Comparison of ENCODE assay signal across 8 mouse cellular contexts in the genomic region with DNA sequence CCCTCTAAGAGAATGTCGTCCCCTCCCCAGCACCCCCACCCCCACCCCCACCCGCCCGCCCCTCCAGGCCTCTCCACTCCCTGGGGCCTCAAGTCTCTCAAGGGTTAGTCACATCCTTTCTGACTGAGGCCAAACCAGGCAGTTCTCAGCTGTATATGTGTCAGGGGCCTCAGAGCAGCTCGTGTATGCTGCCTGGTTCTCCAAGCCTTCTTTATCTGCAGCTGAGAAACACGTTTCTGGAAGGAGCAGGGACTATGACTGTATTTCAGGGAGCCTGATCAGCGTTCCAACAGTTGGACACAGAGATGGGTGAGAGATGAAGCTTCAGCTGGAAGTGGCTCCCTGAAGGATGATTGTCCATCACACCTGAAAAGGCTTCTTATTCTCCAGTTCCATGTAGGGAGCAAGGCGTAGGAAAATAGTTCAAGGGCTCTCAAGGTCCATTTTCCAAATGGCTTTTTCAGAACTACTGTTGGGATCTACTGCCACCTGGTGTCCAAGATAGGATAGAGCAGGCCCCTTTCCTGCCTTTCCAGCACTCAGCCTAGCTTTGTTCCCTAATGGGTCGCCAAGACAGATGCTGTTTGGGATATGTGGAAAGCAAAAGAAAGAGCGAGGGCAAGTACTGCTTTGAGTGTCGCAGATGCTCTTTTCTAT. TPM values are rescaled to one million over a fixed set of nuclear protein-coding genes. Genes with fewer than 3 reads are reported as not detected.
DNase-seq lines count a peak whose midpoint lies in the region; ATAC-seq and TF ChIP-seq lines count a peak whose summit lies in the region.

No protein-coding gene starts in this region.

- H3K4me3 ChIP-seq in embryonic facial prominence, embryonic 15.5 days (replicated peaks) = no peak overlapping the region
- H3K4me3 ChIP-seq in heart, embryonic 11.5 days (ENCODE audit: low read depth, low read length) = no peak overlapping the region
- H3K4me3 ChIP-seq in liver, embryonic 14.5 days (ENCODE audit: insufficient read depth in 1 of 2, low read depth in 2 of 2, low read length in 2 of 2) = no peak overlapping the region
- H3K4me3 ChIP-seq in neural tube, embryonic 12.5 days = no peak overlapping the region
- H3K4me3 ChIP-seq in testis, adult 2 months (ENCODE audit: control insufficient read depth, low read depth, low read length) = no peak overlapping the region

- no peak for TF ChIP-seq EP300 in liver, embryonic 14.5 days (IDR thresholded peaks at IDR 0.05; ENCODE audit: low read depth)

- H3K9me3 ChIP-seq in embryonic facial prominence, embryonic 15.5 days (replicated peaks) = no peaks in the 10 kb centered on the region
- no peaks in the 10 kb centered on the region for H3K9me3 ChIP-seq in heart, embryonic 11.5 days (replicated peaks; ENCODE audit: control insufficient read depth, low read length)
- no peaks in the 10 kb centered on the region for H3K9me3 ChIP-seq in liver, embryonic 14.5 days (ENCODE audit: control insufficient read depth, low read length)
- no peaks in the 10 kb centered on the region for H3K9me3 ChIP-seq in neural tube, embryonic 12.5 days

- no peak overlapping the region for H3K9ac ChIP-seq in embryonic facial prominence, embryonic 15.5 days
- H3K9ac ChIP-seq in heart, embryonic 11.5 days (ENCODE audit: low read depth, low read length) = peak overlapping the region; percentile 22; the same call in 1 of the 2 replicates
- H3K9ac ChIP-seq in liver, embryonic 14.5 days (replicated peaks) = no peak overlapping the region
- no peak overlapping the region for H3K9ac ChIP-seq in neural tube, embryonic 12.5 days

- 15% methylated on average over 9 of the region's 10 CpGs for WGBS in embryonic facial prominence, embryonic 15.5 days
- WGBS in heart, embryonic 11.5 days (ENCODE audit: insufficient replicate concordance) = 18% methylated on average over 10 of the region's 10 CpGs
- WGBS in liver, embryonic 14.5 days (ENCODE audit: insufficient replicate concordance) = 31% methylated on average over 10 of the region's 10 CpGs
- 22% methylated on average over 10 of the region's 10 CpGs for WGBS in neural tube, embryonic 12.5 days

- peak; percentile 59 to 64 for DNase-seq in B cell, adult 2 months
- DNase-seq in adrenal gland, postnatal 14 days = peak; percentile 70
- peak; percentile 78 for DNase-seq in kidney, postnatal 10 days
- DNase-seq in liver, embryonic 14.5 days (ENCODE audit: low read depth in 3 of 3, low spot score in 3 of 3) = peak; percentile 24 to 38 (median 31)

- TF ChIP-seq POLR2A in testis, adult 2 months (IDR thresholded peaks at IDR 0.05; ENCODE audit: control insufficient read depth, low read depth, low read length) = no peak

- H3K27me3 ChIP-seq in embryonic facial prominence, embryonic 15.5 days = no peaks in the 10 kb centered on the region
- no peaks in the 10 kb centered on the region for H3K27me3 ChIP-seq in heart, embryonic 11.5 days (ENCODE audit: control insufficient read depth, insufficient read depth, low read length)
- H3K27me3 ChIP-seq in liver, embryonic 14.5 days (ENCODE audit: control insufficient read depth, insufficient read depth, low read length) = no peaks in the 10 kb centered on the region
- no peaks in the 10 kb centered on the region for H3K27me3 ChIP-seq in neural tube, embryonic 12.5 days (replicated peaks)
- no peaks in the 10 kb centered on the region for H3K27me3 ChIP-seq in testis, adult 2 months (ENCODE audit: control insufficient read depth, insufficient read depth, low read length)

- H3K36me3 ChIP-seq in embryonic facial prominence, embryonic 15.5 days = no peaks in the 10 kb centered on the region
- H3K36me3 ChIP-seq in heart, embryonic 11.5 days (ENCODE audit: control insufficient read depth, insufficient read depth, low read length) = no peaks in the 10 kb centered on the region
- H3K36me3 ChIP-seq in liver, embryonic 14.5 days (replicated peaks; ENCODE audit: control insufficient read depth, insufficient read depth, low read depth) = no peaks in the 10 kb centered on the region
- no peaks in the 10 kb centered on the region for H3K36me3 ChIP-seq in neural tube, embryonic 12.5 days
- no peaks in the 10 kb centered on the region for H3K36me3 ChIP-seq in testis, adult 2 months (ENCODE audit: control insufficient read depth, insufficient read depth, low read length)

- peak; percentile 83 for TF ChIP-seq CTCF in liver, embryonic 14.5 days (IDR thresholded peaks at IDR 0.05; ENCODE audit: low read depth)
- peak; percentile 24; the same call in 1 of the 2 replicates for TF ChIP-seq CTCF in testis, adult 2 months (IDR thresholded peaks at IDR 0.05; ENCODE audit: control insufficient read depth, insufficient read depth, insufficient replicate concordance, low read depth, low read length)

- no peak for ATAC-seq in embryonic facial prominence, embryonic 15.5 days (ENCODE audit: insufficient number of reproducible peaks, low FRiP score, low TSS enrichment, low read depth)
- no peak for ATAC-seq in heart, embryonic 11.5 days (replicated peaks; ENCODE audit: insufficient number of reproducible peaks, low FRiP score, low TSS enrichment)
- no peak for ATAC-seq in liver, embryonic 14.5 days (ENCODE audit: insufficient read depth)
- ATAC-seq in neural tube, embryonic 12.5 days (ENCODE audit: low FRiP score, low read depth) = no peak

- H3K4me2 ChIP-seq in embryonic facial prominence, embryonic 15.5 days (replicated peaks) = peak overlapping the region; percentile 15; the same call in 1 of the 2 replicates
- H3K4me2 ChIP-seq in heart, embryonic 11.5 days = peak overlapping the region; percentile 29; the same call in 1 of the 2 replicates
- H3K4me2 ChIP-seq in liver, embryonic 14.5 days (ENCODE audit: low read depth) = no peak overlapping the region
- H3K4me2 ChIP-seq in neural tube, embryonic 12.5 days (replicated peaks) = peak overlapping the region; percentile 20; the same call in 1 of the 2 replicates

- H3K4me1 ChIP-seq in embryonic facial prominence, embryonic 15.5 days = no peaks in the 10 kb centered on the region
- H3K4me1 ChIP-seq in heart, embryonic 11.5 days (ENCODE audit: control insufficient read depth, insufficient read depth, low read length) = no peaks in the 10 kb centered on the region
- H3K4me1 ChIP-seq in liver, embryonic 14.5 days (replicated peaks; ENCODE audit: control insufficient read depth in 2 of 2, insufficient read depth in 2 of 2, low read length in 1 of 2) = peaks cover 0 to 13% of the 10 kb centered on the region in 2 experiments; a peak in 2 of 4 replicates
- H3K4me1 ChIP-seq in neural tube, embryonic 12.5 days = no peaks in the 10 kb centered on the region
- H3K4me1 ChIP-seq in testis, adult 2 months (ENCODE audit: control insufficient read depth, insufficient read depth, low read length) = no peaks in the 10 kb centered on the region

- peak overlapping the region; percentile 51 for H3K27ac ChIP-seq in embryonic facial prominence, embryonic 15.5 days (replicated peaks)
- 0 out of 2 replicates have a peak overlapping the region, but pooled peaks have one; percentile 35 for H3K27ac ChIP-seq in heart, embryonic 11.5 days (ENCODE audit: low read depth, low read length)
- H3K27ac ChIP-seq in liver, embryonic 14.5 days = no peak overlapping the region
- no peak overlapping the region for H3K27ac ChIP-seq in neural tube, embryonic 12.5 days
- H3K27ac ChIP-seq in testis, adult 2 months (ENCODE audit: control insufficient read depth, insufficient read depth, low read depth, low read length) = no peak overlapping the region

RNA-seq across cellular contexts. Expression of a gene that starts 30.5 kb away (rescaled TPM):
- 10.6 and 15.0 TPM in 2 replicates for total RNA-seq in adrenal gland, postnatal 14 days (2021)
- polyA plus RNA-seq in embryonic facial prominence, embryonic 15.5 days (2015; fragmentation: Nextera tagmentation; extraction: Ambion mirVana) = 11.6 and 12.8 TPM in 2 replicates
- polyA plus RNA-seq in heart, embryonic 11.5 days (2014; fragmentation: Nextera tagmentation; extraction: Ambion mirVana) = 2.3 and 3.6 TPM in 2 replicates
- 0.03 and 0.06 TPM in 2 replicates for polyA plus RNA-seq in liver, embryonic 14.5 days (2012; rRNA removed)
- 0.05 and 0.08 TPM in 2 replicates for polyA plus RNA-seq in liver, embryonic 14.5 days (2014; fragmentation: Nextera tagmentation; extraction: Ambion mirVana)
- polyA plus RNA-seq in neural tube, embryonic 12.5 days (2016; fragmentation: Nextera tagmentation; extraction: Ambion mirVana) = 32.5 and 32.8 TPM in 2 replicates
- 0.22 and 0.31 TPM in 2 replicates for polyA plus RNA-seq in testis, adult 2 months (2012; rRNA removed)

RNA-seq across cellular contexts. Expression of a gene that starts 46.7 kb away (rescaled TPM):
- total RNA-seq in adrenal gland, postnatal 14 days (2021) = 2.7 and 72.8 TPM in 2 replicates
- 0.24 and 0.34 TPM in 2 replicates for polyA plus RNA-seq in embryonic facial prominence, embryonic 15.5 days (2015; fragmentation: Nextera tagmentation; extraction: Ambion mirVana)
- 0.18 and 0.94 TPM in 2 replicates for polyA plus RNA-seq in heart, embryonic 11.5 days (2014; fragmentation: Nextera tagmentation; extraction: Ambion mirVana)
- polyA plus RNA-seq in liver, embryonic 14.5 days (2012; rRNA removed) = 42.1 and 62.5 TPM in 2 replicates
- 52.5 and 56.6 TPM in 2 replicates for polyA plus RNA-seq in liver, embryonic 14.5 days (2014; fragmentation: Nextera tagmentation; extraction: Ambion mirVana)
- polyA plus RNA-seq in neural tube, embryonic 12.5 days (2016; fragmentation: Nextera tagmentation; extraction: Ambion mirVana) = 0.22 and 0.29 TPM in 2 replicates
- 0.69 TPM in 1 of 2 replicates, not detected in the other for polyA plus RNA-seq in testis, adult 2 months (2012; rRNA removed)

RNA-seq across cellular contexts. Expression of a gene that starts 55.7 kb away (rescaled TPM):
- total RNA-seq in adrenal gland, postnatal 14 days (2021) = 41.4 and 56.3 TPM in 2 replicates
- polyA plus RNA-seq in embryonic facial prominence, embryonic 15.5 days (2015; fragmentation: Nextera tagmentation; extraction: Ambion mirVana) = 33.3 and 39.3 TPM in 2 replicates
- 32.0 and 35.9 TPM in 2 replicates for polyA plus RNA-seq in heart, embryonic 11.5 days (2014; fragmentation: Nextera tagmentation; extraction: Ambion mirVana)
- 34.3 and 37.8 TPM in 2 replicates for polyA plus RNA-seq in liver, embryonic 14.5 days (2012; rRNA removed)
- 21.9 and 27.5 TPM in 2 replicates for polyA plus RNA-seq in liver, embryonic 14.5 days (2014; fragmentation: Nextera tagmentation; extraction: Ambion mirVana)
- 29.0 and 40.2 TPM in 2 replicates for polyA plus RNA-seq in neural tube, embryonic 12.5 days (2016; fragmentation: Nextera tagmentation; extraction: Ambion mirVana)
- 40.2 and 47.1 TPM in 2 replicates for polyA plus RNA-seq in testis, adult 2 months (2012; rRNA removed)

Comparison
In these comparisons a context has a peak if more than half of its experiments do, and no peak if none do; other contexts are left out.
1. H3K27ac ChIP-seq: peak in embryonic facial prominence, embryonic 15.5 days (single experiment) and heart, embryonic 11.5 days (single experiment); none in liver, embryonic 14.5 days (single experiment), neural tube, embryonic 12.5 days (single experiment) and testis, adult 2 months (single experiment).
2. RNA of a gene that starts 46.7 kb away (polyA plus RNA-seq): 42.1 to 62.5 TPM in liver, embryonic 14.5 days; 0.18 to 0.94 TPM in heart, embryonic 11.5 days, 0.22 to 0.29 TPM in neural tube, embryonic 12.5 days, 0.24 to 0.34 TPM in embryonic facial prominence, embryonic 15.5 days and 0.69 TPM in testis, adult 2 months; every median in the first group is over 10 times any median in the second.
3. Peak in every context shown above with its lines, with median percentiles within 50 percentile points of each other: DNase-seq.